Mouse (Mus musculus) activated CD4-positive, CD25-positive, alpha-beta regulatory T cell, adult 4 months (primary cell): ENCODE measurements around the gene Pla2g1b. TPM values are rescaled to one million over a fixed set of nuclear protein-coding genes. Genes with fewer than 3 reads are reported as not detected.
"Not testable (repeated sequence)": the region's sequence is repeated elsewhere in the genome, so short reads cannot be mapped to it uniquely, and the experiment has no call there.

Experiments
- ATAC-seq: one replicate; pipeline ENCODE4 v1.8.0; 2017
- polyA plus RNA-seq, 2 experiments: library from polyadenylated mRNA; unstranded; fragments of 100-300 nt; shearing (Covaris generic); gene quantifications; one replicate each; pipeline ENCODE4 v1.2.1; 2017

Gene Pla2g1b
- not detected for polyA plus RNA-seq

- no peak for ATAC-seq
Observed at GRCm38 (mm10) chr5:115465642-115466420, at the start of gene Pla2g1b. Gene Pla2g1b (plus strand): TSS chr5:115466262.

- ATAC-seq, result no peak
Observed at GRCm38 (mm10) chr5:115428831-115429358, 37.2 kb upstream of the Pla2g1b start.

- ATAC-seq, result no peak
Observed at GRCm38 (mm10) chr5:115429359-115430186, 36.5 kb upstream of the Pla2g1b start, which contains the start of gene Msi1. Gene Msi1 (plus strand): TSS chr5:115429599.

- no peak for ATAC-seq
Observed at GRCm38 (mm10) chr5:115430187-115430960, 35.7 kb upstream of the Pla2g1b start.

GRCm38 (mm10) chr5:115431061-115431897, 34.8 kb upstream of the Pla2g1b start:
- ATAC-seq, result no peak

- no peak for ATAC-seq
Observed at GRCm38 (mm10) chr5:115431898-115432259, 34.2 kb upstream of the Pla2g1b start.

- ATAC-seq, result no peak
Observed at GRCm38 (mm10) chr5:115432395-115432794, 33.7 kb upstream of the Pla2g1b start.

- ATAC-seq, result no peak
Observed at GRCm38 (mm10) chr5:115433191-115433590, 32.9 kb upstream of the Pla2g1b start.

- no peak for ATAC-seq
Observed at GRCm38 (mm10) chr5:115434280-115434852, 31.7 kb upstream of the Pla2g1b start.

- no peak for ATAC-seq
Observed at GRCm38 (mm10) chr5:115434853-115435754, 31.0 kb upstream of the Pla2g1b start.

GRCm38 (mm10) chr5:115435755-115436379, 30.2 kb upstream of the Pla2g1b start:
- ATAC-seq, result no peak

GRCm38 (mm10) chr5:115436421-115437124, 29.5 kb upstream of the Pla2g1b start:
- ATAC-seq, result no peak

- ATAC-seq, result no peak
Observed at GRCm38 (mm10) chr5:115437242-115437944, 28.7 kb upstream of the Pla2g1b start.

- no peak for ATAC-seq
Observed at GRCm38 (mm10) chr5:115437945-115438315, 28.1 kb upstream of the Pla2g1b start.

- ATAC-seq, result no peak
Observed at GRCm38 (mm10) chr5:115438667-115439066, 27.4 kb upstream of the Pla2g1b start.

GRCm38 (mm10) chr5:115441205-115441849, 24.7 kb upstream of the Pla2g1b start:
- ATAC-seq, result no peak

GRCm38 (mm10) chr5:115442663-115443062, 23.4 kb upstream of the Pla2g1b start:
- not testable (repeated sequence) for ATAC-seq

GRCm38 (mm10) chr5:115444130-115444529, 21.9 kb upstream of the Pla2g1b start:
- no peak for ATAC-seq
